ENCODE assay signal across 14 mouse cellular contexts in the genomic region with DNA sequence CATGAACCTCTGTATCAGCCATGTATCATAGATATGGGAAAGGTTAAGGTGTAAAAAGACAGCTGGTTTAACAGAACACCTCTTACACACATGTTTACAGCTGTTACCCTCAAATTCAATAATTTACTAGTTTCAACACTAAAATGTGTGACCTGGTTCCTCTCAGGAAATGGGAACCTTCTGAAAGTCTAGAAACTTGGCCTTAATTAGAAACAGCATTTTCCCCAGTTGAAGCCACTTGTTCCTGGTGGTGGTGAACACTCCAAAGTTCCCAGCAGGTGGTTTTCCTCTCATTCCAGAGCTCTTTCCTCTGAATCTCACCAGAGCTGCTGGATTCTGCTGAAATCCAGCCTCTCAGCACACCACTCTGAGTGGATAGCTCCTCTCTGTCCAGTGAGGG.
"Had no signal": no experiment of that assay in that cellular context is flagged by ENCODE, and none has a peak within 500 bp of the region (broad histone marks: within the 10 kb centered on the region; RNA-seq: fewer than 3 reads in every experiment).

No protein-coding gene starts in this region.

- H3K9ac ChIP-seq: limb, embryonic 15.5 days; liver, embryonic 12.5 days; liver, embryonic 15.5 days had no signal

- DNase-seq: kidney, adult 18-20 months; kidney, adult 9 months; kidney, postnatal 36 days; lung, adult 2 months; lung, postnatal 14 days; lung, postnatal 4 days; midbrain, embryonic 14.5 days; thymus, adult 18-20 months; thymus, postnatal 36 days had no signal

- H3K4me2 ChIP-seq: limb, embryonic 15.5 days; liver, embryonic 12.5 days; liver, embryonic 15.5 days; midbrain, embryonic 11.5 days had no signal

- H3K4me3 ChIP-seq: limb, embryonic 15.5 days; liver, embryonic 12.5 days; liver, embryonic 15.5 days had no signal

- ATAC-seq: intestine, embryonic 16.5 days; liver, embryonic 12.5 days had no signal

- H3K36me3 ChIP-seq: limb, embryonic 15.5 days; liver, embryonic 12.5 days; liver, embryonic 15.5 days had no signal

- H3K27ac ChIP-seq: limb, embryonic 15.5 days; liver, embryonic 12.5 days; liver, embryonic 15.5 days had no signal

- H3K4me1 ChIP-seq: liver, embryonic 12.5 days; liver, embryonic 15.5 days had no signal

- H3K9me3 ChIP-seq: limb, embryonic 15.5 days; liver, embryonic 12.5 days; liver, embryonic 15.5 days had no signal

- H3K27me3 ChIP-seq: limb, embryonic 15.5 days; liver, embryonic 12.5 days; liver, embryonic 15.5 days had no signal
